Mouse (Mus musculus) liver (tissue): ENCODE results near the gene Gtdc1.

Experiments used
- DNase-seq: peaks from one replicate; pipeline ENCODE4 v3.0.0-alpha.2; 2020; ENCODE audit warnings: mixed read lengths

Gene Gtdc1

GRCm38 (mm10) chr2:44927482-44927811 lies at the start of gene Gtdc1:
Gene Gtdc1, minus strand, starts transcription at chr2:44927657.
- no peak for DNase-seq

- DNase-seq: no peak
These were observed 49.6 kb upstream of the Gtdc1 start for GRCm38 (mm10) chr2:44977051-44977450.

GRCm38 (mm10) chr2:44976484-44976883 lies 49.0 kb upstream of the Gtdc1 start:
- no peak for DNase-seq

GRCm38 (mm10) chr2:44973828-44974227 lies 46.4 kb upstream of the Gtdc1 start:
- DNase-seq: peak; percentile 36

GRCm38 (mm10) chr2:44970087-44970646 lies 42.7 kb upstream of the Gtdc1 start:
- DNase-seq: no peak

- no peak for DNase-seq
These were observed 42.2 kb upstream of the Gtdc1 start for GRCm38 (mm10) chr2:44969640-44970039.

GRCm38 (mm10) chr2:44969226-44969625 lies 41.8 kb upstream of the Gtdc1 start:
- DNase-seq: peak; percentile 53

- no peak for DNase-seq
These were observed 38.5 kb upstream of the Gtdc1 start for GRCm38 (mm10) chr2:44965834-44966555.

- DNase-seq: no peak
These were observed 35.2 kb upstream of the Gtdc1 start for GRCm38 (mm10) chr2:44962620-44963019.

GRCm38 (mm10) chr2:44961192-44961591 lies 33.7 kb upstream of the Gtdc1 start:
- DNase-seq: no peak

- no peak for DNase-seq
These were observed 33.1 kb upstream of the Gtdc1 start for GRCm38 (mm10) chr2:44960561-44960960.

GRCm38 (mm10) chr2:44957329-44957797 lies 29.9 kb upstream of the Gtdc1 start:
- no peak for DNase-seq

- no peak for DNase-seq
These were observed 28.8 kb upstream of the Gtdc1 start for GRCm38 (mm10) chr2:44956232-44956631.

GRCm38 (mm10) chr2:44955506-44955905 lies 28.0 kb upstream of the Gtdc1 start:
- DNase-seq: no peak

GRCm38 (mm10) chr2:44954180-44954579 lies 26.7 kb upstream of the Gtdc1 start:
- no peak for DNase-seq

GRCm38 (mm10) chr2:44952830-44953422 lies 25.5 kb upstream of the Gtdc1 start:
- DNase-seq: peak; percentile 49

- no peak for DNase-seq
These were observed 24.3 kb upstream of the Gtdc1 start for GRCm38 (mm10) chr2:44951651-44952213.

- DNase-seq: no peak
These were observed 17.2 kb upstream of the Gtdc1 start for GRCm38 (mm10) chr2:44944689-44945088.

GRCm38 (mm10) chr2:44930951-44931350 lies 3.5 kb upstream of the Gtdc1 start:
- no peak for DNase-seq

- DNase-seq: no peak
These were observed 1.2 kb upstream of the Gtdc1 start for GRCm38 (mm10) chr2:44928631-44929030.

- DNase-seq: peak; percentile 93
These were observed 575 bp downstream of the Gtdc1 start for GRCm38 (mm10) chr2:44926683-44927481.

- DNase-seq: peak; percentile 42
These were observed 1.2 kb downstream of the Gtdc1 start for GRCm38 (mm10) chr2:44926167-44926682.

- no peak for DNase-seq
These were observed 2.8 kb downstream of the Gtdc1 start for GRCm38 (mm10) chr2:44924618-44925017.
